Mouse (Mus musculus) cerebellum, adult 9-10 months (tissue): Measurements from ENCODE around the gene Il25.

Source experiments
- DNase-seq: peaks from one replicate; pipeline ENCODE4 v3.0.0; 2022

The Il25 gene

GRCm38 (mm10) chr14:54932645-54933150 is at the start of gene Il25:
Gene Il25 (plus strand): TSS chr14:54932695.
- no peak for DNase-seq

GRCm38 (mm10) chr14:54883154-54884021 is 49.1 kb upstream of the Il25 start, which contains the start of the genes Bcl2l2 and Gm20521:
Gene Bcl2l2 (plus strand): TSS chr14:54883377.
Gene Gm20521 (plus strand): TSS chr14:54883441.
- peak; percentile 81 for DNase-seq

DNA sequence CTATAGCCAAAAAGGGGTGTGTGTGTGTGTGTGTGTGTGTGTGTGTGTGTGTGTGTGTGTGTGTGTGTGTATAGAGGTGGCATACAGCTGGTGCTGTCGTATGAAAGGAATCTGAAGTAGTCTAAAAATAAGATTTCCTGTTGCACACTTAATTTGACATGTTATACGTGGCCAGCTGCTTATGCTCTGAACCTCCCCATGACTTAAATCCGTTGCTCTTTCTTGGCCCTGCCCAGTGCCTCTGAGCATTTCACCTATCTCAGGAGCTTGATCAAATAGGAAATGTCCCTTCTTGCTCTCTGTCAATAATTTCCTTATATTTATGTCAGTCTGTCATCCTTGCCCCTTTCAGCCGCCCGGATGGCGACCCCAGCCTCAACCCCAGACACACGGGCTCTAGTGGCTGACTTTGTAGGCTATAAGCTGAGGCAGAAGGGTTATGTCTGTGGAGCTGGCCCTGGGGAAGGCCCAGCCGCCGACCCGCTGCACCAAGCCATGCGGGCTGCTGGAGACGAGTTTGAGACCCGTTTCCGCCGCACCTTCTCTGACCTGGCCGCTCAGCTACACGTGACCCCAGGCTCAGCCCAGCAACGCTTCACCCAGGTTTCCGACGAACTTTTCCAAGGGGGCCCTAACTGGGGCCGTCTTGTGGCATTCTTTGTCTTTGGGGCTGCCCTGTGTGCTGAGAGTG is 48.3 kb upstream of the Il25 start:
- peak; percentile 44 for DNase-seq

GRCm38 (mm10) chr14:54885309-54885708 is 47.2 kb upstream of the Il25 start:
- no peak for DNase-seq

DNA sequence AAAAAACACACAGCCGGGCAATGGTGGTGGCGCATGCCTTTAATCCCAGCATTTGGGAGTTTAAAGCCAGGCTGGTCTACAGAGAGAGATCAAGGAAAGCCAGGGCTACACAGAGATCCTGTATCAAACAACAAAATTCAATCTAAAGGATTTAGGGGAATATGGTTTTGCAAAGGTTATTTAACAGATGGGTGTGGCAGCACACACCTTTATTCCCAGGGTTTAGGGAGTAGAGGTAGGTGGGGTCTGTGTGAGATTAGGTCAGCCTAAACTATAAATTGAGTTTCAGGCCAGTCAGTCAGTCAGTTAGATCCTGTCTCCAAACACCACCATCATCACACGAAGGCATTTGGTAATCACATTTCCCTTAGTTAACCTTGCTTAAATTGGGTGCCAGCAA is 40.3 kb upstream of the Il25 start, which contains the start of gene Pabpn1:
Gene Pabpn1, plus strand, starts transcription at position 301 of the 400 bp plus-strand sequence.
- no peak for DNase-seq

DNA sequence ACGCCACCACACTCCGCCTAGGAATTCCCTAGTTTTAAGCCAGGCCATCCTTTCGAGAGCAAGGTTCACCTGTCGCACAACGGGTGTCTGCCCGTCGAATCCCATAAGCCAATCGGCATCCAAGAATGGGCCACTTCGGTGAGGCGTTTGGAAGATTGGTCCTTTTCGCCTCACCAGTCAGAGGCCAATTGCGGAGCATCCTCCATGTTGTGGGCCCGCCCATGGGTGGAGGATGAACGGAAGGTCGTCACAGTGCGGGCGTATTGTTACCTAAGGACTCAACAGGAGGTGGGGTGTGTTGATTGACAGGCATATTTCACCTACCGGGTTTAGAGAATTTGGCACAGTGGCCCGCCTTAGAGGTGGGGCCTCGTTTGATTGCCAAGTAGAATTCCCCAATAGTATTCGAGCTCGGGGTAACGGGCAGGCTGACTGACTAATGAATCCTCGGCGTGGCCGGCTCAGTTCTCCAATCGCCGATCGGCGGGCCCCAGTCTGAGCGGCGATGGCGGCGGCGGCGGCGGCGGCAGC is 38.8 kb upstream of the Il25 start:
- DNase-seq: peak; percentile 100

- DNase-seq: peak; percentile 69
These were observed 38.0 kb upstream of the Il25 start for GRCm38 (mm10) chr14:54894296-54895151.

DNA sequence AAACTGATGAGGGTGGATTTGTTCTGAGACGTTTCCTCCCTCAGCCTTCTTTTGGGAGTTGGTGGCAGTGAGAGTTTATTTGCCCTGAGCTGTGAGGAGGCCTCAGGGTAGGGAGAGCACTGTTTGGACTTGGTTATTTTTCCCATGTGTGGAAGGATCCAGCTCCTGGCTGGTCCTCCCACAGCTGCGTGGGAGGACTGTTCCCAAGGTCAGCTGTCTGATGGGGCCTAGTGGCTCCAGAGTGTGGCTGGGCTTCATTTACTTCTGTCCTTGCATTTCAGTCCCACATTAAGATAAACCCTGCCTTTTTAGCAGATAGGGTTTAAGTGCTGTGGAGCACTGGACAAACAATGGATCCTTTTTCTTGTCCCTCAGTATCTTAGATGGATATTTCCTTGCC is 35.0 kb upstream of the Il25 start:
- DNase-seq: no peak

GRCm38 (mm10) chr14:54900383-54900782 is 32.1 kb upstream of the Il25 start:
- DNase-seq: peak; percentile 88

- no peak for DNase-seq
These were observed 28.9 kb upstream of the Il25 start for GRCm38 (mm10) chr14:54903641-54904040.

DNA sequence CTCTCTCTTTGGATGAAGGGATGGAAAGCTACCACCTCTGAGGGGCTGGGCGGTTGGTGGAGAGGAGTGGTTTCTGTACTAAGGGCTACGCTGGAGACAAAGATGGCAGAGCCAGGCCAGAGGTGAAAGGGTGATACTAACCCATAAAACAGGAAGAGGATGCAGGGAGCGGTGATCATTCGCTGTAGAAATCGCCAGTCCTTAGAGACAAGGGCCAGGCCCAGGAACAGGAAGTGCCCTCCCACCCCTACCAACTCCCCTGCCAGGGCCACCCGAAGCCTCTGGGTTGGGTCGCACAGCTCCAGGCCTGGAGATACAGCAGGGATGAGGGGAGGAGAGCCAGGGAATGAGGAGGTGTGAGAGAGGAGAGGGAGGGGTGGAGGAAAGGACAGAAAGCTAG is 23.8 kb upstream of the Il25 start:
- DNase-seq: no peak

DNA sequence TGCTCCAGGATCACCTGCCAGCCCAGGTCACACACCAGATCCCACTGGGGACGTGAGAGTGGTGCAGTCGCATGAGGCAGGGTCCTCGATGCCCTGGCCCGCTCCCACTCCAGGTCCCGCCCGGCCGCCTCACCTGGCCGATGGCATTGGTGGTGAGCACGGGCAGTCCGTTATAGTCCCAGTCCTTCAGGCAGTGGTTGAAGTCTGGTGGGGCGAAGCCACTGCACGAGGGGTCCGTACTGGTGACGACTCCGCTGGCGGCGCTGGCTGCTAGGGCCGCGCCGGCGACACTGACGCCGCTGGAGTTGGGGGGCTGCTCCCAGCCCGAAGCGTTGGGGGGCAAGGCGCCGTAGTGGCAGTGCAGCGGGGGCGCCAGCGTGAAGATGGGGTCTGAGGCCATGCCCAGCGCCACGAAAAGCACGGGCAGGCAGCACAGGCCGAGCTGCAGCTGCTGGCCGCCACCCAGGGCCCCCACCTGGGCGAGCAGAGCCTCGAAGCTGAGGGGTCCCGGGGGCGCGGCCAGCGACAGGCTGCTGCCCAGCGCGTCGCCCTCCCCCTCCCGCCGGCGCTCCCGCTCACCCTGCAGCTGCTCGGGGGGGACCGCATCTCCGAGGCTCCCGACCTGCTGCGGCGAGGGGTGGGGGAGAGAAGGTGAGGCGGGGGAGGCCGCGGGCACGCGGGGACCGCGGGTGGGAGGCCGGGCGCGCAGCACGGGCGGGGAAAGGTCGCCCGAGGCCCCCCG is 20.2 kb upstream of the Il25 start:
- peak; percentile 38 for DNase-seq

DNA sequence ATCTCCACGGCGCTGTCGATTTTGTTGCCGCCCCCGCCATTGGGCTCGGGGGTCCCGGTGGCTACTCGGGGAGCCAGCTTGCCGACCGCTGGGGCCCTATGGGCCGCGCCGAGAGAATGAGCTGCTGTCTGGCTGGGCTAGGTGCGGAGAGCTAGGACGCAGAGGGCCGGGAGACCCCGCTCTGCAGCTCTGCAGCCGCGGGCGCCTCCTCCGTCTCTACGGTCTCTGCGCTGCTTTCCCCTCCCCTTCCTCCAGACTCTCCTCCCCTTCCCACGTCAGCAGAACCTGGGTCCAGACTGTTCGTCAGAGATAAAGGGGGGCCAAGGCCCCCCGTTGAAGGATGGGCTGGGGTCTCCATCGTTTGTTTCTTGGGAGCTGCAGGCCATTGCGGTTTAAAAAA is 19.6 kb upstream of the Il25 start, which contains the start of gene Slc22a17:
Gene Slc22a17, minus strand, starts transcription at position 247 of the 400 bp plus-strand sequence.
- peak; percentile 83 for DNase-seq

DNA sequence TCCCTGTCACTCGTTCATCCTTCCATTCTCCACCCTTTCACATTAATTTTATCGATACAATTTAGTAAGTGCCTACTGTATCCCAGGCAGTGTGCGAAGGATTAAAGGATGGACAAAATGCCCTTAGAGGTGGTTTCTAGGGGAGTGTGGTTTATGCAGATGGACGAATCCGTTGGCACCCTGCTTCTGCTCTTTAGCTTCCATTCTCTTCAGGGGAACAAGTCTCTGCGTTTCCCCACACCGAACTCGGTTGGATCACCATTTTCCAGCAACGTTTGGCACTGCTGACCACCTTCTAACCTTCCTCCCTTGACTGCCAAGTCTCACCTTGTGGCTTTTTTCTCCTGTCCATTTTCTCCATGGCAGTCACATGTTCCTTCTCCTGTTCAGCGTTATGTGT is 19.2 kb upstream of the Il25 start:
- DNase-seq: peak; percentile 57

DNA sequence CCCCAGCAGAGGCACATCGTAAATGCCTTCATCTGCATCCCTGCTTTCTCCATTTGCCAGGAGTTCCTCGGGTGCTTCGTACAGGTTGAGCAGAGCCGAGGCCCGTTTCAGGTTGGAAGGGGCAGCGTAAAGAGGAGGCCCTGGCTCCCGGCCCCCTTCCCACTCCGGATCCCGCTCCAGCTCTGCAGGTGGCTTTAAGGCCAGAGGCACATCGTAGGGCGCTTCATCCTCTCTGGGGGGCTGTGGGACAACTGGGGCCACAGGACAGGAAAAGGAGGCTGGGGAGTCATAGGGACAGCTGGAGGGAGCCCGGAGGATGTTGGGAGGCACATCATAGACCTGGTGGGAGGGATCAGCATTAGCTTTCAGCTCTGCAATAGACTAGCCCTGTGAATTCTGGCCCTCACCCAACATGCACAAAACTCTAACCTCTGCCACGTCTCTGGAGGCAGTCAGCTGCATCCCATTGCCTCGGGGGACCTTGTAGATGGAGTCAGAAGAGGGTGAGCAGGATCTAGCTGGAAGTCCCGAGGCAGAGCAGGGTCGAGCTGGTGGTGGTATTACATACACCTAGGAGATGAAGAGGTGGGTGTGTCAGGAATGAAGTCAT is 12.3 kb upstream of the Il25 start:
- no peak for DNase-seq

GRCm38 (mm10) chr14:54924641-54925348 is 7.7 kb upstream of the Il25 start:
- DNase-seq: no peak

DNA sequence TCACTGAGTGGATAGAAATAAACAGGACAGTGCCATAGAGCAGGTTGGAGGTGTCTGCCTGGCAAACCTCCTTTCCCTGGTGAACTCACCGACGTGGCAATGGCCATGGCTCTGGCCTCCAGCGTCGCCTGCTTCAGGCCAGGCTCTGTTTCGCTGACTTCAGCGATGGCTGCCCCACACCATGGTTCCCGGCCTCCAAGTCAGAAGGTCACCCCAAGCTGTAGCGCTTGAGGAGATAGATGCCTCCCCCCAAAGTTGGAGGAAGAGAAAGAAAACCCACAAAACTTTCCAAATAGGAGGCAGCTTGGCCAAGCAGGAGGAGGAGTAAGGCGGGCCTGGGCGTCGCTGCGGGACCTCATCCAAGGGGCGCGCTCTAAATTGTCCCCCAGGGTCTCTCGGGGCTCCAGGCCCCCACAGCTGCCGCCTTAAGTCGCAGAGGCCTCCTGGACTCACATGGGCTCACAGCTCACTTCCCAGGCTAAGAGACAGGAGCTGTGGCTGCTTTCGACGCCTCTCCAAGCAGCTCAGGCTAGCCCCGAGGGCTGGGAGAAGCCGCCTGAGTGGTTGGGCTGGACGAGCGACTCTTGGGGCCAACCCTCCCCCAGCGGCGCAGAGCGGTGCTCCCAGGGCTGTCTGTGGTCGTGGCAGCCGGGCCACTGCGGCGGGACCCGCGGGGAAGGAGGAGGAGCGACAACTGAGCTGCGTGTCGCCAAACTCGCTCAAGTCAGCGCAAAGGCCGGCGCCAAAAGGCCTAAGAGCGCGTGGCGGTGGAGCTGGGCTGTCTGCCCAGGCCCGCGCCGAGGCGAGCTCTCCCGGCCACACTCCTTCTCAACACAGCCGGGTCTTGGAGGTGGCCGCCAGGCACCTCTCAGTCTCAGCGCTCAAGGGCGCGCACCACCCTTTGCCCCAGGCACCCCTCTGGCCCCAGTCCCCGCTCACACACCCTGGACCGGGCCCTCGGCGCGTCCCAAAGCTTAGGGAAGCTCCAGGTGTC is 6.8 kb upstream of the Il25 start, which contains the start of gene Efs:
Gene Efs, minus strand, starts transcription at position 778 of the 994 bp plus-strand sequence.
- DNase-seq: peak; percentile 50

- no peak for DNase-seq
These were observed 5.9 kb upstream of the Il25 start for GRCm38 (mm10) chr14:54926401-54927158.
